Mouse (Mus musculus): ENCODE data around the gene Nprl3. TPM values are rescaled to one million over a fixed set of nuclear protein-coding genes. Genes with fewer than 3 reads are reported as not detected.

The Nprl3 gene
- polyA plus RNA-seq, 1 experiment from 2014 or later = 34.6 TPM

GRCm38 (mm10) chr11:32253121-32253520 lies 14.4 kb downstream of the Nprl3 start:
- no peaks in the 10 kb centered on the region for H3K4me1 ChIP-seq (ENCODE audit: control insufficient read depth, insufficient read depth, low read length)
- 100% methylated on average over 1 of the region's 1 CpGs for WGBS
- H3K4me3 ChIP-seq (ENCODE audit: low read length) = no peak overlapping the region
- H3K9ac ChIP-seq (ENCODE audit: low read depth, low read length) = no peak overlapping the region
- peaks cover 7% of the 10 kb centered on the region for H3K36me3 ChIP-seq (ENCODE audit: control insufficient read depth, insufficient read depth, low read length)
- H3K27me3 ChIP-seq (replicated peaks; ENCODE audit: control insufficient read depth, insufficient read depth, low read length) = no peaks in the 10 kb centered on the region
- H3K27ac ChIP-seq (ENCODE audit: low read length) = no peak overlapping the region
- no peaks in the 10 kb centered on the region for H3K9me3 ChIP-seq (ENCODE audit: control insufficient read depth, low read length)
- no peak overlapping the region for H3K4me2 ChIP-seq (ENCODE audit: low read depth, low read length)
- no peak for ATAC-seq

GRCm38 (mm10) chr11:32250880-32251763 lies 16.4 kb downstream of the Nprl3 start:
- no peak overlapping the region for H3K4me2 ChIP-seq (ENCODE audit: low read depth, low read length)
- H3K27me3 ChIP-seq (replicated peaks; ENCODE audit: control insufficient read depth, insufficient read depth, low read length) = no peaks in the 10 kb centered on the region
- WGBS = 84% methylated on average over 8 of the region's 8 CpGs
- peak; percentile 93 for ATAC-seq
- no peak overlapping the region for H3K4me3 ChIP-seq (ENCODE audit: low read length)
- no peak overlapping the region for H3K27ac ChIP-seq (ENCODE audit: low read length)
- no peaks in the 10 kb centered on the region for H3K9me3 ChIP-seq (ENCODE audit: control insufficient read depth, low read length)
- peaks cover 7% of the 10 kb centered on the region for H3K36me3 ChIP-seq (ENCODE audit: control insufficient read depth, insufficient read depth, low read length)
- H3K9ac ChIP-seq (ENCODE audit: low read depth, low read length) = no peak overlapping the region
- H3K4me1 ChIP-seq (ENCODE audit: control insufficient read depth, insufficient read depth, low read length) = no peaks in the 10 kb centered on the region

GRCm38 (mm10) chr11:32248350-32248749 lies 19.2 kb downstream of the Nprl3 start:
- H3K4me2 ChIP-seq (ENCODE audit: low read depth, low read length) = no peak overlapping the region
- no peak overlapping the region for H3K9ac ChIP-seq (ENCODE audit: low read depth, low read length)
- H3K36me3 ChIP-seq (ENCODE audit: control insufficient read depth, insufficient read depth, low read length) = peaks cover 7% of the 10 kb centered on the region
- H3K27ac ChIP-seq (ENCODE audit: low read length) = no peak overlapping the region
- H3K27me3 ChIP-seq (replicated peaks; ENCODE audit: control insufficient read depth, insufficient read depth, low read length) = no peaks in the 10 kb centered on the region
- WGBS = 82% methylated on average over 3 of the region's 3 CpGs
- peaks cover 8% of the 10 kb centered on the region; the same call in 1 of the 2 replicates for H3K4me1 ChIP-seq (ENCODE audit: control insufficient read depth, insufficient read depth, low read length)
- no peak for ATAC-seq
- H3K4me3 ChIP-seq (ENCODE audit: low read length) = no peak overlapping the region
- H3K9me3 ChIP-seq (ENCODE audit: control insufficient read depth, low read length) = no peaks in the 10 kb centered on the region

- H3K9ac ChIP-seq (ENCODE audit: low read depth, low read length) = no peak overlapping the region
- no peak overlapping the region for H3K4me2 ChIP-seq (ENCODE audit: low read depth, low read length)
- no peak overlapping the region for H3K27ac ChIP-seq (ENCODE audit: low read length)
- no peak for ATAC-seq
- no peak overlapping the region for H3K4me3 ChIP-seq (ENCODE audit: low read length)
- H3K36me3 ChIP-seq (ENCODE audit: control insufficient read depth, insufficient read depth, low read length) = peaks cover 7% of the 10 kb centered on the region
- no peaks in the 10 kb centered on the region for H3K9me3 ChIP-seq (ENCODE audit: control insufficient read depth, low read length)
- H3K27me3 ChIP-seq (replicated peaks; ENCODE audit: control insufficient read depth, insufficient read depth, low read length) = no peaks in the 10 kb centered on the region
- peaks cover 13% of the 10 kb centered on the region for H3K4me1 ChIP-seq (ENCODE audit: control insufficient read depth, insufficient read depth, low read length)
These were observed 20.4 kb downstream of the Nprl3 start for GRCm38 (mm10) chr11:32247068-32247467.

GRCm38 (mm10) chr11:32245614-32246013 lies 21.9 kb downstream of the Nprl3 start:
- Histone ChIP-seq H3K4me3 (ENCODE audit: low read length) (no peak overlapping the region), H3K9me3 (ENCODE audit: control insufficient read depth, low read length) (no peaks in the 10 kb centered on the region), H3K4me1 (ENCODE audit: control insufficient read depth, insufficient read depth, low read length) (peaks cover 13% of the 10 kb centered on the region), H3K36me3 (ENCODE audit: control insufficient read depth, insufficient read depth, low read length) (peaks cover 7% of the 10 kb centered on the region), H3K4me2 (ENCODE audit: low read depth, low read length) (no peak overlapping the region), H3K27me3 (replicated peaks; ENCODE audit: control insufficient read depth, insufficient read depth, low read length) (no peaks in the 10 kb centered on the region), H3K9ac (ENCODE audit: low read depth, low read length) (no peak overlapping the region), H3K27ac (ENCODE audit: low read length) (no peak overlapping the region)
- 89% methylated on average over 6 of the region's 6 CpGs for WGBS
- ATAC-seq = peak; percentile 68

- no peak for ATAC-seq
- no peaks in the 10 kb centered on the region for H3K27me3 ChIP-seq (replicated peaks; ENCODE audit: control insufficient read depth, insufficient read depth, low read length)
- H3K9ac ChIP-seq (ENCODE audit: low read depth, low read length) = no peak overlapping the region
- H3K4me2 ChIP-seq (ENCODE audit: low read depth, low read length) = no peak overlapping the region
- peaks cover 13% of the 10 kb centered on the region for H3K4me1 ChIP-seq (ENCODE audit: control insufficient read depth, insufficient read depth, low read length)
- no peaks in the 10 kb centered on the region for H3K9me3 ChIP-seq (ENCODE audit: control insufficient read depth, low read length)
- H3K4me3 ChIP-seq (ENCODE audit: low read length) = no peak overlapping the region
- WGBS = 81% methylated on average over 1 of the region's 1 CpGs
- H3K36me3 ChIP-seq (ENCODE audit: control insufficient read depth, insufficient read depth, low read length) = peaks cover 3% of the 10 kb centered on the region
- H3K27ac ChIP-seq (ENCODE audit: low read length) = peak overlapping the region; percentile 60
These were observed 22.9 kb downstream of the Nprl3 start for GRCm38 (mm10) chr11:32244617-32245016.

GRCm38 (mm10) chr11:32244064-32244463 lies 23.4 kb downstream of the Nprl3 start:
- Histone ChIP-seq H3K4me1 (ENCODE audit: control insufficient read depth, insufficient read depth, low read length) (peaks cover 13% of the 10 kb centered on the region), H3K27me3 (replicated peaks; ENCODE audit: control insufficient read depth, insufficient read depth, low read length) (no peaks in the 10 kb centered on the region), H3K36me3 (ENCODE audit: control insufficient read depth, insufficient read depth, low read length) (no peaks in the 10 kb centered on the region; the same call in 1 of the 2 replicates), H3K9me3 (ENCODE audit: control insufficient read depth, low read length) (no peaks in the 10 kb centered on the region), H3K4me2 (ENCODE audit: low read depth, low read length) (no peak overlapping the region), H3K9ac (ENCODE audit: low read depth, low read length) (no peak overlapping the region), H3K4me3 (ENCODE audit: low read length) (no peak overlapping the region), H3K27ac (ENCODE audit: low read length) (peak overlapping the region; percentile 60)
- 71% methylated on average over 3 of the region's 3 CpGs for WGBS
- ATAC-seq = no peak

GRCm38 (mm10) chr11:32243205-32243955 lies 24.1 kb downstream of the Nprl3 start:
- Histone ChIP-seq H3K4me2 (ENCODE audit: low read depth, low read length) (no peak overlapping the region), H3K27me3 (replicated peaks; ENCODE audit: control insufficient read depth, insufficient read depth, low read length) (no peaks in the 10 kb centered on the region), H3K9ac (ENCODE audit: low read depth, low read length) (no peak overlapping the region), H3K4me1 (ENCODE audit: control insufficient read depth, insufficient read depth, low read length) (peaks cover 13% of the 10 kb centered on the region), H3K36me3 (ENCODE audit: control insufficient read depth, insufficient read depth, low read length) (no peaks in the 10 kb centered on the region; the same call in 1 of the 2 replicates), H3K4me3 (ENCODE audit: low read length) (no peak overlapping the region), H3K27ac (ENCODE audit: low read length) (no peak overlapping the region), H3K9me3 (ENCODE audit: control insufficient read depth, low read length) (no peaks in the 10 kb centered on the region)
- ATAC-seq = no peak
- WGBS = 72% methylated on average over 7 of the region's 7 CpGs

- no peaks in the 10 kb centered on the region for H3K27me3 ChIP-seq (replicated peaks; ENCODE audit: control insufficient read depth, insufficient read depth, low read length)
- peaks cover 18% of the 10 kb centered on the region for H3K4me1 ChIP-seq (ENCODE audit: control insufficient read depth, insufficient read depth, low read length)
- H3K36me3 ChIP-seq (ENCODE audit: control insufficient read depth, insufficient read depth, low read length) = no peaks in the 10 kb centered on the region; the same call in 1 of the 2 replicates
- no peak overlapping the region for H3K4me3 ChIP-seq (ENCODE audit: low read length)
- H3K9me3 ChIP-seq (ENCODE audit: control insufficient read depth, low read length) = no peaks in the 10 kb centered on the region
- H3K4me2 ChIP-seq (ENCODE audit: low read depth, low read length) = no peak overlapping the region
- H3K9ac ChIP-seq (ENCODE audit: low read depth, low read length) = no peak overlapping the region
- H3K27ac ChIP-seq (ENCODE audit: low read length) = peak overlapping the region; percentile 89; the same call in 1 of the 2 replicates
- no peak for ATAC-seq
- 82% methylated on average over 3 of the region's 3 CpGs for WGBS
These were observed 25.3 kb downstream of the Nprl3 start for GRCm38 (mm10) chr11:32242209-32242608.

Measured in intestine, embryonic 16.5 days (tissue).